Mouse (Mus musculus): Measurements from ENCODE around the gene Mtrex. TPM values are rescaled to one million over a fixed set of nuclear protein-coding genes. Genes with fewer than 3 reads are reported as not detected.

Mtrex gene
- polyA plus RNA-seq, 1 experiment from 2014 or later: 105 TPM

DNA sequence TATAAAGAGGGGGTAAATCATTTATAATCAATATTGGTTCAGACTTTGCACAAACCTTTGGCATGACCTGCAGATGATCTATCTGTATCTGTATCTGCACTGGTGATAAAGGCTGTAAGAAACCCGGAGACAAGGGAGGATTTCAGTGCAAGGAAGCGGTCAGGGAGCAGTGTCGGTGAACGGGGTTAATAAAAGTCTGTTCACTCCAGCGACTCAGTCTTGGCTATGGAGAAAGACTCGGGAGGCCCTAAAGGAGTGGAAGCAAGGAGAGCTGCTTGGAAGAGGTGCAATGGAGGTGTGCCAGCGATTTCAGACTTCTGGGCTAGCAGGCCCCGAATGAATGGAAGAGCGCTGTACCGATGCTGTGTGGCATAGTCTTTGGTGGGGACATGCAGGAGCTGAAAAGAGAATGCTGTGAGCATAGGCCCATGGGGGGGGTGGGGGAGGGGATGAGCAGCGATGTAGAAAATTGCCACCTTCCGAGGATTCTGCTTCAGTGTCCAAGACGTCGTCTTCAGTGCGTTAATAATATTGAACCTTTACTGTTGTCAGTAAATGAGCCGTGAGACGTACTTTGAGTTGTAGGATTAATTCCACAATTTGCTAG lies 73.4 kb downstream of the Mtrex start:
- Histone ChIP-seq H3K4me2 (ENCODE audit: low read depth, severe bottlenecking) (no peak overlapping the region), H3K9ac (ENCODE audit: low read length) (no peak overlapping the region), H3K9me3 (ENCODE audit: control insufficient read depth, low read length) (no peaks in the 10 kb centered on the region), H3K4me3 (ENCODE audit: low read depth, low read length) (no peak overlapping the region), H3K27me3 (ENCODE audit: control insufficient read depth, insufficient read depth, low read length) (no peaks in the 10 kb centered on the region), H3K4me1 (ENCODE audit: control insufficient read depth, insufficient read depth, low read length) (no peaks in the 10 kb centered on the region), H3K36me3 (ENCODE audit: control insufficient read depth, insufficient read depth, low read length) (no peaks in the 10 kb centered on the region; the same call in 1 of the 2 replicates), H3K27ac (replicated peaks; ENCODE audit: low read depth, low read length) (no peak overlapping the region)
- 85% methylated on average over 17 of the region's 17 CpGs for WGBS
- ATAC-seq (ENCODE audit: insufficient number of reproducible peaks, low FRiP score, low TSS enrichment, low read depth) (no peak), DNase-seq (ENCODE audit: low spot score) (no peak)

DNA sequence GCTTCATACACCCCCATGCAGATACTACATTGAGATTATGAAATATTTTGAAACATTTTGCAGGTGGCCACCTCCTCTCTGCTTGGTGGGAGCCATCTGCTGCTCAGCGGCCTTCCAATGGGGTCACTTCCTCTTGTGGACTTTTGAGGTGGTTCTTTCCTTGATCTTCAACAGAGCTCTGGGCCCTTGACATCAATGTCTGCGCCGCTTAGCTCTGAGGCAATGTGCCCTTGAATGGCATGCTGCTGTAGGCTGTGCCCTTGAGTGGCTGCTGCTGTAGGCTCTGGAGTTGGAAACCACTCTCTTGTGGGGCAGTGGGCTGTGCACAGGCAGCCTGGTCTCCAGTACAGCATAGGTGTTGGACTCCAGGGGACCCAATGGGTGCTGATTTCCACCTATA lies 81.3 kb downstream of the Mtrex start:
- no peaks in the 10 kb centered on the region for H3K27me3 ChIP-seq (ENCODE audit: control insufficient read depth, insufficient read depth, low read length)
- no peak overlapping the region for H3K4me3 ChIP-seq (ENCODE audit: low read depth, low read length)
- no peaks in the 10 kb centered on the region; the same call in 1 of the 2 replicates for H3K9me3 ChIP-seq (ENCODE audit: control insufficient read depth, low read length)
- no peak overlapping the region for H3K27ac ChIP-seq (replicated peaks; ENCODE audit: low read depth, low read length)
- no peak for DNase-seq (ENCODE audit: low spot score)
- no peak for ATAC-seq (ENCODE audit: insufficient number of reproducible peaks, low FRiP score, low TSS enrichment, low read depth)
- H3K4me2 ChIP-seq (ENCODE audit: low read depth, severe bottlenecking): no peak overlapping the region
- H3K36me3 ChIP-seq (ENCODE audit: control insufficient read depth, insufficient read depth, low read length): no peaks in the 10 kb centered on the region
- H3K9ac ChIP-seq (ENCODE audit: low read length): no peak overlapping the region
- H3K4me1 ChIP-seq (ENCODE audit: control insufficient read depth, insufficient read depth, low read length): no peaks in the 10 kb centered on the region
- WGBS: 93% methylated on average over 3 of the region's 3 CpGs

DNA sequence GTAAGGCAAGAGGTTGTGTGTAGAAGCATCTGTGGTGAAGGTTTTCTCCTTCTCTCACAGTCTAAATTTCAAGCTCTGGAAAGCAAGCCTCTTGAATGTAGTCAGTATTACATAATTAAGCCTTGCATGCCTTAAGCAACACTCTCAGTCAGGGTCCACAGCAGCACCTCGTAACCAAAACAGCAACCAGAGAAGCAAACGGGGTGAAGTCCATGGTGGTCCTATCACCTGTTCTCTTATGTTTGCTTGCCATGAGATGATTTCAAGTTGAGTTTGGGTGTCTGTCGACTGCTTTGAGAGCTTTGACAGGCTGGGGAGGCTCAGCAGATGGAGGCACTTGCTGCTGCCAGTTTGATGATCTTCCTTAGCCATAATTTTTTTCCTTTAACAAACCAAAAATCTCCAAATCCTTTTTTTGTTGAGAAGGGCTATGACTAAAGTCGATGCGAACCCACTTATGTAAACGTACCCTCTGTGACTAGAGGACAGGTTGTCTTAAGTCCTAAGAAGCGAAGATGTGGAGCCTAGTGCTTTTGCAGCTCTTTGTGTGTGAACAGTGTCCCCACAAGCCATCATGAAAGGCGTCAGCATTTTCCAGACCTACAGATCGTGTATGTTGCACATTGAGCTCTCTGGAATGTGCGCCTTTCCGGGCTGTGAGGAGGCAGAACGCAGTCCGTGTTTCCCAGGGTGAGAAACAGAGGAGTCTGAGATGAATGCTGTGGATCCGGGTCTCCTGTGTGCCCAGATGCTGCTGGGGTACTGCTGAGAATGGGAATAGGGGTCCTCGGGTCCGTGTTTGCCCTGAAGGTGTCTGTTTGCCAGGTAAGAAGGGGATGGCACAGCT lies 86.7 kb downstream of the Mtrex start:
- Histone ChIP-seq H3K4me2 (ENCODE audit: low read depth, severe bottlenecking) (no peak overlapping the region), H3K4me3 (ENCODE audit: low read depth, low read length) (no peak overlapping the region), H3K27ac (replicated peaks; ENCODE audit: low read depth, low read length) (no peak overlapping the region), H3K9ac (ENCODE audit: low read length) (no peak overlapping the region), H3K4me1 (ENCODE audit: control insufficient read depth, insufficient read depth, low read length) (no peaks in the 10 kb centered on the region), H3K9me3 (ENCODE audit: control insufficient read depth, low read length) (no peaks in the 10 kb centered on the region; the same call in 1 of the 2 replicates), H3K36me3 (ENCODE audit: control insufficient read depth, insufficient read depth, low read length) (no peaks in the 10 kb centered on the region), H3K27me3 (ENCODE audit: control insufficient read depth, insufficient read depth, low read length) (no peaks in the 10 kb centered on the region)
- ATAC-seq (ENCODE audit: insufficient number of reproducible peaks, low FRiP score, low TSS enrichment, low read depth) (no peak), DNase-seq (ENCODE audit: low spot score) (no peak)
- WGBS: 90% methylated on average over 16 of the region's 16 CpGs

DNA sequence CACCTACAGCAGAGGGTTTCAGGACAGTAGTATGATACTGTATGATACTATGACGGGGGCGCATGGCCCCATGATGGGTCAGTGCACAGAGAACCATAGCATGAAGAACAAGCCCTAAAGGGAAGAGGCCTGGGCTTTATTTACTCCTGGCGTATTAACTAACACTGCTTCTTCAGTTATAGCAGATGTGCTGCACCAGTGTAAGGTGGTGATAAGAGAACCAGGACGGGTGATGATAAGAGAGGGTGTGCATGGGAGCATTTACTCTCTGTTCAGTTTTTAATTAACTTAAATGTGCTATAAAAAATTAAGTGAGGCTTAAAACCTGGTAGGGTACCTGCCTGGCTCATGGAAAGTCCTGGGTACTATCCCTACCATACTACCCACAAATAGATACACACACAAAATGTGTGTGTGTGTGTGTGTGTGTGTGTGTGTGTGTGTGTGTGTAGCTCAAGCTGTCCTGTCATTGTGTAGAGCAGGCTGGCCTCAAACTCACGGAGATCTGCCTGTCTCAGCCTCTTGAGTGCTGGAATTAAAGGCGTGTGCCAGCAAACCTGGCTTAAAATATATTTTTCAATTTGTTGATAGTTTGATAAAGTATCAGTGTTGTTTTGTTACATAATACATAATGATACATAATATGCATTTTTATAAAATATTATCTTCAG lies 88.5 kb downstream of the Mtrex start:
- Histone ChIP-seq H3K36me3 (ENCODE audit: control insufficient read depth, insufficient read depth, low read length) (no peaks in the 10 kb centered on the region), H3K27ac (replicated peaks; ENCODE audit: low read depth, low read length) (no peak overlapping the region), H3K9me3 (ENCODE audit: control insufficient read depth, low read length) (no peaks in the 10 kb centered on the region), H3K27me3 (ENCODE audit: control insufficient read depth, insufficient read depth, low read length) (no peaks in the 10 kb centered on the region), H3K4me3 (ENCODE audit: low read depth, low read length) (no peak overlapping the region), H3K4me2 (ENCODE audit: low read depth, severe bottlenecking) (no peak overlapping the region), H3K9ac (ENCODE audit: low read length) (no peak overlapping the region), H3K4me1 (ENCODE audit: control insufficient read depth, insufficient read depth, low read length) (no peaks in the 10 kb centered on the region)
- DNase-seq (ENCODE audit: low spot score): no peak
- 89% methylated on average over 6 of the region's 6 CpGs for WGBS
- no peak for ATAC-seq (ENCODE audit: insufficient number of reproducible peaks, low FRiP score, low TSS enrichment, low read depth)

DNA sequence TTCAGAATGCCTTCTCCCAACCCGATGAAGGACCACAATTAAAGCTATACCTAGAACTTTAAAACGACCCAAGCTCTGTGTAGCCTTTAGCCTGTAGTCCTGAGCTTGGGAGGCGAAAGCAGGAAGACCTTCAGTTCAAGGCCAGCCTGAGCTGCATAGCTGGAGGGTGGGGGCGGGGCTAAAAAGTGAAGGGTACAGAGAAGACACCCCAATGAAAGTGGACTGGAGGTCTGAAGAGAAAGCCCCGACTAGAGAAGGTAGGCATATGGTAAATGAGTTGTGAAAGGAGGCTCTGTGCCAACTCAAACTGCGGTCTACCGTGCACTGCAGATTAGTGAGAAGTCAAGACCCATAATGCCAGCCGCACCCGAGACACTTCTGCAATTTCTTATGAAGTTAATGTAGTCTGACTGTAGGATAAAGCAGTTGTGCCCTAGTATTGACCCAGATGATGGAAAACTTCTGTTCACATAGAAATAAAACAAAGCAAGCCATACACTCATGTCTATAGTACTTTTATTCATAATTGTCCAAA lies 89.5 kb downstream of the Mtrex start:
- Histone ChIP-seq H3K4me2 (ENCODE audit: low read depth, severe bottlenecking) (no peak overlapping the region), H3K4me1 (ENCODE audit: control insufficient read depth, insufficient read depth, low read length) (peaks cover 4% of the 10 kb centered on the region; the same call in 1 of the 2 replicates), H3K9ac (ENCODE audit: low read length) (no peak overlapping the region), H3K4me3 (ENCODE audit: low read depth, low read length) (no peak overlapping the region), H3K27ac (replicated peaks; ENCODE audit: low read depth, low read length) (no peak overlapping the region), H3K36me3 (ENCODE audit: control insufficient read depth, insufficient read depth, low read length) (no peaks in the 10 kb centered on the region), H3K27me3 (ENCODE audit: control insufficient read depth, insufficient read depth, low read length) (no peaks in the 10 kb centered on the region), H3K9me3 (ENCODE audit: control insufficient read depth, low read length) (no peaks in the 10 kb centered on the region)
- no peak for DNase-seq (ENCODE audit: low spot score)
- ATAC-seq (ENCODE audit: insufficient number of reproducible peaks, low FRiP score, low TSS enrichment, low read depth): no peak
- 90% methylated on average over 9 of the region's 9 CpGs for WGBS

DNA sequence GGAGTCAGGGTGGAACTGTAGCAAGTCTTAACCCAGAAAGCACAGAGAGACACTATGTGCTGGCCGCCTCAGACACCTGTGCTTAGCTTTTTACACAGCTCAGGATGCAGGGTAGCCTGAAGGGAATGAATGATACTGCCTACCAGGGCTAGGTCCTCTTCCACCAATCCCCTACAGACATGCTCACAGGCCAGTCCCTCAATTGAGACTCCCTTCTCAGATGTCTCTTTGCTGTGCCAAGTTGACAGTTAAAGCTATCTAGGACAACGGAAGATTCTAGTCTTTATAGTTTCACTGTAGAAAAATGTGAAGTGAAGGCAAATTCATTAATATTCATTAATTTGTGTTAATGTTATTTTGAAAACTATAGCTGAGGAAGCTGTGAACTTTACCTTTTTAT lies 90.2 kb downstream of the Mtrex start:
- DNase-seq (ENCODE audit: low spot score) (no peak), ATAC-seq (ENCODE audit: insufficient number of reproducible peaks, low FRiP score, low TSS enrichment, low read depth) (no peak)
- Histone ChIP-seq H3K4me3 (ENCODE audit: low read depth, low read length) (no peak overlapping the region), H3K4me2 (ENCODE audit: low read depth, severe bottlenecking) (no peak overlapping the region), H3K4me1 (ENCODE audit: control insufficient read depth, insufficient read depth, low read length) (peaks cover 4% of the 10 kb centered on the region; the same call in 1 of the 2 replicates), H3K36me3 (ENCODE audit: control insufficient read depth, insufficient read depth, low read length) (no peaks in the 10 kb centered on the region), H3K9me3 (ENCODE audit: control insufficient read depth, low read length) (no peaks in the 10 kb centered on the region), H3K27ac (replicated peaks; ENCODE audit: low read depth, low read length) (no peak overlapping the region), H3K9ac (ENCODE audit: low read length) (no peak overlapping the region), H3K27me3 (ENCODE audit: control insufficient read depth, insufficient read depth, low read length) (no peaks in the 10 kb centered on the region)
- 84% methylated on average over 2 of the region's 2 CpGs for WGBS

DNA sequence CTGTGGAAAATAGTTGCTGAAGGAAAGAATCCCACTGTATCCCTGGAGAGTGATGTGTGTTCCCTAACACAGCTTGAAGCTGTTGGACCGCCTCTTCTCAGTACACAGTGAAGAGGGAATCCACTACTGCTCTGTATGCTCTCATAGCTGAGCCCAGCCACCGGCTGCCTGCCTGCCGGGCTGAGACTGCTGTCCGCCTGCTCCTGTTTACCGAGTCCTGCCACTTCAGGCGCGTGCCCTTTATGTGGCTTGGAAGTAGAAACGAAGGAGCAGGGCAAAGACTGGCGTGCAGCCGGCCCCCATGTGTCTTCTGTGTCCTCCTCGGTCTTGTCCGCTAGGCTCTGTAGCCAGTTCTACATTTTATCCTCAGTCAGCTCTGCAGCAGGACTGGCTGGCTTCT lies 92.1 kb downstream of the Mtrex start:
- WGBS: 39% methylated on average over 12 of the region's 12 CpGs
- Histone ChIP-seq H3K9ac (ENCODE audit: low read length) (no peak overlapping the region), H3K27ac (replicated peaks; ENCODE audit: low read depth, low read length) (no peak overlapping the region)

DNA sequence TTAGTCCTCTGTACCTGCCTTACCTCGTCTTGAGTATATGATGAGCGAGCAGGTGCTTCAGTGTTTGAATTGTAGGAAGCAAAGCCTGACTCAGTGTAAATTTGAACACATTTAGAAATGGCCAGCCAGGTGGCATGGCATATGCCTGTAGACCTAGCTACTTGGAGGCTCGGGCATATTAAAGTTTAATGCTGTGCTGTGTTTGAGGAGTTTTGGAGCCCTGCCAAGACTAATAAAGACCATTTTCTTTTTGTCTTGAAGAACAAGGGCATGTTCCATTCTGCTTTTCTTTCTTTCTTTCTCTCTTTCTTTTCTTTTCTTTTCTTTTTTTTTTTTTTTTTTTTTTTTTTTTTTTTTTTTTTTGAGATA lies 93.3 kb downstream of the Mtrex start:
- 74% methylated on average over 3 of the region's 3 CpGs for WGBS
- no peaks in the 10 kb centered on the region for H3K36me3 ChIP-seq (ENCODE audit: control insufficient read depth, insufficient read depth, low read length)
- H3K9me3 ChIP-seq (ENCODE audit: control insufficient read depth, low read length): no peaks in the 10 kb centered on the region
- H3K4me3 ChIP-seq (ENCODE audit: low read depth, low read length): no peak overlapping the region
- H3K4me2 ChIP-seq (ENCODE audit: low read depth, severe bottlenecking): no peak overlapping the region
- no peak for ATAC-seq (ENCODE audit: insufficient number of reproducible peaks, low FRiP score, low TSS enrichment, low read depth)
- DNase-seq (ENCODE audit: low spot score): no peak
- H3K27ac ChIP-seq (replicated peaks; ENCODE audit: low read depth, low read length): no peak overlapping the region
- H3K9ac ChIP-seq (ENCODE audit: low read length): no peak overlapping the region
- peaks cover 4% of the 10 kb centered on the region; the same call in 1 of the 2 replicates for H3K4me1 ChIP-seq (ENCODE audit: control insufficient read depth, insufficient read depth, low read length)
- no peaks in the 10 kb centered on the region for H3K27me3 ChIP-seq (ENCODE audit: control insufficient read depth, insufficient read depth, low read length)

More for the DNA sequence above, 92.1 kb downstream of the Mtrex start:
- no peak overlapping the region for H3K4me3 ChIP-seq (ENCODE audit: low read depth, low read length)
- no peaks in the 10 kb centered on the region for H3K9me3 ChIP-seq (ENCODE audit: control insufficient read depth, low read length)
- DNase-seq (ENCODE audit: low spot score): no peak
- H3K36me3 ChIP-seq (ENCODE audit: control insufficient read depth, insufficient read depth, low read length): no peaks in the 10 kb centered on the region
- H3K4me2 ChIP-seq (ENCODE audit: low read depth, severe bottlenecking): no peak overlapping the region
- peaks cover 4% of the 10 kb centered on the region; the same call in 1 of the 2 replicates for H3K4me1 ChIP-seq (ENCODE audit: control insufficient read depth, insufficient read depth, low read length)
- H3K27me3 ChIP-seq (ENCODE audit: control insufficient read depth, insufficient read depth, low read length): no peaks in the 10 kb centered on the region
- no peak for ATAC-seq (ENCODE audit: insufficient number of reproducible peaks, low FRiP score, low TSS enrichment, low read depth)
